Mouse (Mus musculus) heart, adult 18-20 months (tissue): ENCODE measurements at regions not wholly inside any gene's neighbourhood (a gene's known extent, or its start where the extent isn't known, plus 50 kb on each side); places are given as distances from the start of the nearest gene placed in this dataset.

ENCODE experiments used
- DNase-seq, 2 experiments: peaks; one replicate each; pipeline ENCODE4 v3.0.0; 2021 to 2022; ENCODE audit warnings: mixed read lengths in 1 of 2

DNA sequence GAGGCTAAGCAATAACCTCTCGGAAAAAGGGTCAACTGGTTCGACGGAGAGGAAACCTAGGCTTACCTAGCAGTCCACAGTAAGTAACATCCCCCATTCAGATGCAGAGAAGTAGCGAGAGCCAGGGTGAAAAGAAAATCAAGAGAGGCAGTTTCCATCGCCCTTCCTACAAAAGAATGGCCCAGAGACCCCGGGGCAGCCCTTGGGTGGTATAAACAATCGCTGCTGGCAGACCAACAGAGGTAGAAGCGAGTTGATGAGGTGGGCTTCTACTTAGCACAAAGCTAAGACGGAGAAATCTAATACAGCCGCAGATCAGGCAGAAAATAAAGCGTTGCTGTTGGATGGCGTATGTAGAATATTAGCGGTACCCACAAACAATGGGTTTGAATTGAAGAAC is 57.8 kb upstream of the Arl15 start:
- no peak for DNase-seq

GRCm38 (mm10) chr13:113735611-113736285 is 58.6 kb upstream of the Arl15 start:
- no peak for DNase-seq

DNA sequence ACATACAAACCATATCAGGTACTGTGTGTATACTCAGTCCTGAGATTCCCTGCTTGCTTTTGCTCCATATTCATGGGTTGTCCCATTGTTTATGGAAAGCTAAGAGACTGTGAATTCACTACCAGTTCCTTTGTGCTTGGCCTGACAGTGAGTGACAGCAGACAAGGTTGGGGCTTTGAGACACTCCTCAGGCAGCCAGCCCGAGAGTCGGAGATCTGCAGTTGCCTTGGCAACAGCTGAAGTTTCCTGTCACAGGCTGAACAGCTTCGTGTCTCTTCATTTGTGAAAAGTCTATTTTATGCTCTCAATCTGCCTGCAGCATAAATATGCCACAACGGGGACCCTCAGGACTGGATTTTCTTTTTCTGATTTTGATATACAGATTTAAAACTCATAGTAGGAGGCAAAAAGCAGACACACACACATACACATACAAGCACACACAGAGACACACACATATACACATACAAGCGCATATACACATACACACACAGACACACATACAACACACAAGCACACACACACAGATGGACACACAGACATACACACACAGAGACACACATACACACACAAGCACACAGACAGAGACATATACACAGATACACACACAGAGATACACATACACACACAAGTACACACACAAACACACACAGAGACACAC is 60.0 kb upstream of the Arl15 start:
- no peak for DNase-seq

DNA sequence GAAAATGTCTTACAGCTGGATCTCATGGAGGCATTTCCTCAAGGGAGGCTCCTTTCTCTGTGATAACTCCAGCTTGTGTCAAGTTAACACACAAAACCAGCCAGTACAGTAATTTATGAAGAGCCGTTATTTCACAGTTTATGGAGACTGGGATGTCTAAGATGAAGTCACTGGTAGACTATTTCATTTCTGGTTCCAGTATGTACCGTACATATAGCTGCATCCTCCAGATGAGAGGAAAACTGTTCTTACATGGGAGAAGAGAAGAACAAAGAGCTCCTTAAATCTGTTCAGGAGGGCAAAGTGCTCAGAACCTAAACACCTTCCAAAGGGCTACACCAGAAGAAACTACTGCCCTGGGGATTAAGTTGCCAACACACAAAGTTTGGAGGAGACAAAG is 60.6 kb upstream of the Arl15 start:
- no peak for DNase-seq

GRCm38 (mm10) chr13:113730776-113731400 is 63.4 kb upstream of the Arl15 start:
- DNase-seq: peak; percentile 4 to 29

- peak; percentile 43 to 78 for DNase-seq
Observed at GRCm38 (mm10) chr13:113730062-113730775, 64.1 kb upstream of the Arl15 start.

DNA sequence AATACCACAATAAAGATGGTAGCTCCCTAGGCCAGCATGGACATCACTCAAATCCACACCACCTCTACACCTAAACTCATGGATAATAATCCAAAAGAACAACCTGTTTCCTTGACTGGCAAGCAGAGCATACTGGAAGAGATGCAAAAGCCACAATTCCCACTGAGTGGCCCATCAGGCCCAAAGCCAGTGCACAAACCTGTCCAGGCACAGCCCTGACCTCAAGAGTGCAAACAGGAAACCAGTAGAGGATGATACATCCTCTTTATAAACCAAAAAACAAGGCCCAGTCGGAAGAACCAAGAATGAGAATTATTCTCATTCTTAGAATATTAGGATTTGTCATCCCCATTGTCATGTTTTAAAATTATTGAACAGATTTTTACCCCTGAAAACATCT is 64.7 kb upstream of the Arl15 start:
- DNase-seq: peak; percentile 13 to 16

GRCm38 (mm10) chr13:113728111-113728510 is 64.6 kb upstream of the Hspb3 start:
- peak; percentile 38 to 46 for DNase-seq

DNA sequence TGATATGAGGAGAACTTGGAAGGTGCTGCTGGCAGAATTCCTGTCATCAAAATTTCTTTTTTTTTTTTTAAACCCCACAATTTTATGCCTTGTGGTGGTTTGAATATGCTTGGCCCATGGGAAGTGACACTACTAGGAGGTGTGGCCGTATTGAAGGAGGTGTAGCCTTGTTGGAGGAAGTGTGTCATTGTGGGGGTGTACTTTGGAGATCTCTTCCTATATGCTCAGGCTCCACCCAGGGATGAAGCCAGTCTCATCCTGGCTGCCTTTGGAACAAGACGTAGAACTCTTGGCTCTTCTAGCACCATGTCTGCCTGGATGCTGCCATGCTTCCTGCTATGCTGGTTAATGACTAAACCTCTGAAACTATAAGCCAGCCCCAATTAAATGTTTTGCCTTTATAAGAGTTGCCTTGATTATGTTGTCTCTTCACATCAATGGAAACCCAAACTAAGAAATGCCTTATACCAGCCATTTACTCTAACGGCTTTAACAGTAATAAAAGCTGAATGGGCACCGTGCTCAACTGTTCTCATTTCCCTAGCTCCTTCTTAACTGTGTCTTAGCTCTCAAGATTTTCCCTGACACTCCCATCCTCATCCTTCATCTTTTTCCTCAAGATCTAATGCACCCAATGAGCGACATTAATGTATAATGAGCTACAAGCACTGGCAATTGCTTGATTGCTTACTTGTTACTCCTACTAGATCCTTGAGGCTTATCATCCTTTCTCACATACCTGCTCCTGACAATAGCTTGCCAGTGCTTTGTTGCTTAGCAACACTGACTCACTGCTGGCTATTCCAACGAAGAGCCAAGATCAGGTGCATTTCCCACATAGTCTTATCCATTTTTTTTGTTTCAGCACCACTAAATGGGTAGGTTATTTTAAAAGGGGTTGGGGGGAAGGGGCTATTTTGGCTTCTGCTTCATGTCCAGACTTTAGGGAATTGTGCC is 61.7 kb upstream of the Hspb3 start:
- no peak for DNase-seq

- no peak for DNase-seq
Observed at GRCm38 (mm10) chr13:113715231-113715630, 51.8 kb upstream of the Hspb3 start.

GRCm38 (mm10) chr13:113713844-113714243 is 50.4 kb upstream of the Hspb3 start:
- no peak for DNase-seq
